Mouse (Mus musculus) myocyte (in vitro differentiated cells): ENCODE data around the gene Cnmd. TPM values are rescaled to one million over a fixed set of nuclear protein-coding genes. Genes with fewer than 3 reads are reported as not detected.

Source experiments
- H3K27me3 ChIP-seq: one replicate; pipeline ENCODE4 v1.6.1; 2011; ENCODE audit not compliant: control insufficient read depth, insufficient read depth, insufficient read length
- H3K36me3 ChIP-seq: one replicate; pipeline ENCODE4 v1.6.1; 2011; ENCODE audit not compliant: control insufficient read depth, insufficient read depth
- H3K4me2 ChIP-seq: one replicate; pipeline ENCODE4 v1.6.1; 2011; ENCODE audit warnings: low read depth, control low read depth
- H3K4me3 ChIP-seq: one replicate; pipeline ENCODE4 v1.5.1; 2011; ENCODE audit warnings: mild to moderate bottlenecking, control low read depth, moderate library complexity
- H3K79me2 ChIP-seq: one replicate; pipeline ENCODE4 v1.6.1; 2011; ENCODE audit not compliant: control insufficient read depth, insufficient read depth
- H3ac ChIP-seq: one replicate; pipeline ENCODE4 v1.6.1; 2011; ENCODE audit not compliant: control insufficient read depth, insufficient read length
- CEBPB ChIP-seq: IDR thresholded peaks from 2 replicates; pipeline ENCODE4 v1.6.1; 2011; ENCODE audit warnings: mild to moderate bottlenecking, moderate library complexity; ENCODE audit not compliant: poor library complexity, insufficient read depth, severe bottlenecking
- E2F4 ChIP-seq: IDR thresholded peaks from one replicate; pipeline ENCODE4 v1.6.1; 2011; ENCODE audit warnings: mild to moderate bottlenecking, control low read depth, moderate library complexity; ENCODE audit not compliant: insufficient read depth
- MAX ChIP-seq: IDR thresholded peaks from one replicate; pipeline ENCODE4 v1.6.1; 2011; ENCODE audit warnings: low read depth, mild to moderate bottlenecking, control low read depth
- MYOD1 ChIP-seq, 3 experiments: IDR thresholded peaks; one replicate each; pipeline ENCODE4 v1.6.1; 2011; ENCODE audit warnings: control low read depth in 2 of 3, low read depth in 2 of 3, mild to moderate bottlenecking in 2 of 3, moderate library complexity in 1 of 3; ENCODE audit not compliant: insufficient read length in 2 of 3, control insufficient read depth in 1 of 3
- MYOG ChIP-seq, 3 experiments: IDR thresholded peaks; one replicate each; pipeline ENCODE4 v1.6.1; 2011; ENCODE audit warnings: control low read depth in 2 of 3, low read depth in 2 of 3, mild to moderate bottlenecking in 2 of 3; ENCODE audit not compliant: insufficient read length in 2 of 3, control insufficient read depth in 1 of 3, insufficient read depth in 1 of 3
- POLR2A ChIP-seq: IDR thresholded peaks from one replicate; pipeline ENCODE4 v1.6.1; 2011; ENCODE audit warnings: low read depth, mild to moderate bottlenecking, control low read depth, moderate library complexity; ENCODE audit not compliant: insufficient read length
- POLR2AphosphoS2 ChIP-seq: IDR thresholded peaks from one replicate; pipeline ENCODE4 v1.6.1; 2011; ENCODE audit warnings: low read depth, control low read depth; ENCODE audit not compliant: insufficient read length
- REST ChIP-seq: IDR thresholded peaks from one replicate; pipeline ENCODE4 v1.6.1; 2011; ENCODE audit warnings: mild to moderate bottlenecking, control low read depth, moderate library complexity; ENCODE audit not compliant: insufficient read depth, insufficient read length
- SRF ChIP-seq: IDR thresholded peaks from one replicate; pipeline ENCODE4 v1.6.1; 2011; ENCODE audit warnings: low read depth; ENCODE audit not compliant: control insufficient read depth, insufficient read length
- TCF12 ChIP-seq: IDR thresholded peaks from one replicate; pipeline ENCODE4 v1.6.1; 2011; ENCODE audit warnings: mild to moderate bottlenecking, control low read depth; ENCODE audit not compliant: poor library complexity, insufficient read depth, severe bottlenecking
- TCF3 ChIP-seq: IDR thresholded peaks from one replicate; pipeline ENCODE4 v1.6.1; 2011; ENCODE audit warnings: low read depth, control low read depth; ENCODE audit not compliant: insufficient read length
- USF1 ChIP-seq: IDR thresholded peaks from one replicate; pipeline ENCODE4 v1.6.1; 2011; ENCODE audit warnings: low read depth, mild to moderate bottlenecking, control low read depth, moderate library complexity
- polyA plus RNA-seq: library from polyadenylated mRNA; unstranded; fragments of >200 nt; fragmentation: generic; extraction: Trizol; gene quantifications from one replicate; pipeline ENCODE4 v1.2.1, GENCODE M21; 2012; ENCODE audit warnings: missing spikeins

Cnmd gene
- not detected for polyA plus RNA-seq

DNA sequence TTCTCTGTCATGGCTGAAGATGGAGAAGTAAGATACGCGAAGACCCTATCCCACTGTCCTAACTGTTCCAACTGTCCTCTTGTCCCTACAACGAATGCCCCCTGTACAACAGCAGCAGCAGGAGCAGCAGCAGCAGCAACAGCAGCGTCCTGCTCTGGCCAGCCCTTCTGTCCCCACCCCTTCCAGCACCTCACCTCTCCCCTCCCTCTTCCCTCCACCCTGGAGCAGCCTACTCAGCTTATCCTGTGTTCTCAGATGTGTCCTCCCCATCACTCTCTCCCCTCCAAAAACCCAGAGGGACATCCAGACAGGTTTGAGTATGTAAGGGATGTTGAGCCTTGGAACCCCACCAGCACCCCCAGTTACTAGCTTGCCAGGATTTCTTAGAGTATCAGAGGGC, at the start of gene Cnmd:
Gene Cnmd, minus strand, starts transcription at position 170 of the 400 bp plus-strand sequence.
- no peaks in the 10 kb centered on the region for H3K36me3 ChIP-seq
- no peak within 1 kb of the TSS for H3K4me3 ChIP-seq
- peaks cover 31% of the 10 kb centered on the region for H3K27me3 ChIP-seq
- H3K4me2 ChIP-seq = peak within 1 kb of the TSS; percentile 47
- H3K79me2 ChIP-seq = no peaks in the 10 kb centered on the region
- TF ChIP-seq REST (no peak), CEBPB (no peak), E2F4 (no peak), SRF (no peak), MYOD1 (IDR thresholded peaks at IDR 0.05; ENCODE audit: control insufficient read depth in 1 of 3, insufficient read length in 2 of 3, low read depth in 2 of 3) (no peak), TCF3 (no peak), MAX (no peak), POLR2A (no peak), TCF12 (no peak), MYOG (IDR thresholded peaks at IDR 0.05; ENCODE audit: control insufficient read depth in 1 of 3, insufficient read depth in 1 of 3, insufficient read length in 2 of 3, low read depth in 2 of 3) (no peak), POLR2AphosphoS2 (no peak), USF1 (no peak)
- H3ac ChIP-seq = no peak within 1 kb of the TSS

DNA sequence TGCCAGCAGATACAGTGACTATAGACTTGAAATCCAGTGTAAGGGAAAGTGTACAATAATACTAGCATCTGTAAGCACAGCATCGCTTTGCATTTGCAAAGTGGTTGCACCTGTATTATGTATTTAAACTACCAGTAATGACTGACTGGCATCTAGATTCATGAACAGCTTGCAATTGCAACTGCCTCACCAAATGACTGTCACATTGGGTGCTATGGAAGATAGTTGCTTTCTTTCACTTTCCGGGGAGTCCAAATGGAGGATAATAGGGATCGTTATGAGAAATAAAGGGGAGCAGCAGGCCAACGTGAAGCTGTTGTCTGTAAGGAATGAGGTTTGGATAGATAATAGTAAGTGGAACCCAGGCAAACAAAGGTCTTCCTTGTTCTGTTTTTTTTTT, 49.3 kb upstream of the Cnmd start:
- Histone ChIP-seq H3K4me3 (no peak overlapping the region), H3ac (no peak overlapping the region), H3K79me2 (no peaks in the 10 kb centered on the region), H3K4me2 (no peak overlapping the region), H3K36me3 (no peaks in the 10 kb centered on the region), H3K27me3 (no peaks in the 10 kb centered on the region)
- TF ChIP-seq POLR2A (no peak), POLR2AphosphoS2 (no peak)

DNA sequence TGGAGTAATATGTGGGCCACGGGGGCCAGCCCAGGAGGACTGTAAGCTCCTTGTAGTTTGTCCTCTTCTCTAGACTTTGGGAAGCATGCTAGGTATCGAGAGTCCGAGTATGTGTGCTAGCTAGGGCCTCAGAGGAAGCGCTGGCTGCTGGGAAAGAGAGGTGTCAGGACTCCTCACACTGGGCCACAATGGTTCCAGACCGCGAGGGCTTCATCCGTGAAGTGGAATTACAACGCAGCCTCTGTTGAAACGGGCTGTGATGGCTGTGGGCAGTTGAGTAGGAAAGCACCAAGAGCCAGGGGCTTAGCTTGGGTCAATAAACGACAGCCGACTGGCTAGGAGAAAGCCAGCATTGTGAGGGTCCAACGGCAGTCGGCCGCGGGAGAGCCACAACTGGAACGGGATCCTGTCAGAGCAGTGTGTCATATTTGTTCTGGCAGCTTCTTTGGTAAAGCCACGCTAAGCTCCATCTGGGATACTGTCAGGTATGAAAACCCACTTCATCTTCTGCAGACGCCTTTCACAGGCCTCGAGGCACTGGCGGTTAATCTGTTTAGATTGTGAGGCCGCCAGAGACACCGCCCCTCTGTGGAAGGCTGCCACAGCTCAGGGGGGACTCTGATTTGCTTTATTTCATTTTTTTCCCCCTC, 41.7 kb upstream of the Cnmd start:
- Histone ChIP-seq H3K4me2 (no peak overlapping the region), H3K4me3 (no peak overlapping the region), H3K27me3 (peaks cover 18% of the 10 kb centered on the region), H3ac (no peak overlapping the region), H3K36me3 (no peaks in the 10 kb centered on the region), H3K79me2 (no peaks in the 10 kb centered on the region)
- TF ChIP-seq MYOD1 (IDR thresholded peaks at IDR 0.05; ENCODE audit: control insufficient read depth in 1 of 3, insufficient read length in 2 of 3, low read depth in 2 of 3) = no peak
- no peak for TF ChIP-seq POLR2AphosphoS2
- no peak for TF ChIP-seq USF1
- no peak for TF ChIP-seq TCF12
- no peak for TF ChIP-seq MYOG (IDR thresholded peaks at IDR 0.05; ENCODE audit: control insufficient read depth in 1 of 3, insufficient read depth in 1 of 3, insufficient read length in 2 of 3, low read depth in 2 of 3)
- no peak for TF ChIP-seq SRF
- TF ChIP-seq CEBPB = no peak
- no peak for TF ChIP-seq REST
- TF ChIP-seq TCF3 = no peak
- no peak for TF ChIP-seq E2F4
- no peak for TF ChIP-seq MAX
- no peak for TF ChIP-seq POLR2A

DNA sequence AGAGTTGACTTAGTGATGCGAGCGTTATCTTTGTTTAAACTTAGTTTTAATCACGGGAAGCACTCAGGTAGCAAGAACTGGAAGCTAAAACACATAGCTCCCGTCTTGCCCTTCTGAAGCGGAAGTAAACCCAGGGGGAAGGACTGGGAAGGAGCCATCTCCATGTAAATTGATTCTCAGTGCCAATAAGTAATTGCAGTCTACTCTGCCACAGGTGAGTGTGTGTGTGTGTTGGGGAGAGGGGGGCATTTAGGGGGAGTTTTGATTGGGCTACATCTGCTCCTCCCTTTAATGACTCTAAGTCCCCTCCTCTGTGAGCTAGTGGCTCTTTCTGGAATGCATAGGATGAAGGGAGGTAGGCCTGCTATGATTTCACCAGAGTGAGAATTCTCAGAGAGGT, 39.6 kb upstream of the Cnmd start:
- Histone ChIP-seq H3K36me3 (no peaks in the 10 kb centered on the region), H3K4me3 (no peak overlapping the region), H3ac (no peak overlapping the region), H3K4me2 (no peak overlapping the region), H3K79me2 (no peaks in the 10 kb centered on the region), H3K27me3 (peaks cover 18% of the 10 kb centered on the region)
- TF ChIP-seq POLR2A (no peak), POLR2AphosphoS2 (no peak), TCF12 (no peak), MAX (no peak), MYOD1 (IDR thresholded peaks at IDR 0.05; ENCODE audit: control insufficient read depth in 1 of 3, insufficient read length in 2 of 3, low read depth in 2 of 3) (no peak), TCF3 (no peak), E2F4 (no peak), USF1 (no peak), REST (no peak), CEBPB (no peak), MYOG (IDR thresholded peaks at IDR 0.05; ENCODE audit: control insufficient read depth in 1 of 3, insufficient read depth in 1 of 3, insufficient read length in 2 of 3, low read depth in 2 of 3) (no peak), SRF (no peak)

DNA sequence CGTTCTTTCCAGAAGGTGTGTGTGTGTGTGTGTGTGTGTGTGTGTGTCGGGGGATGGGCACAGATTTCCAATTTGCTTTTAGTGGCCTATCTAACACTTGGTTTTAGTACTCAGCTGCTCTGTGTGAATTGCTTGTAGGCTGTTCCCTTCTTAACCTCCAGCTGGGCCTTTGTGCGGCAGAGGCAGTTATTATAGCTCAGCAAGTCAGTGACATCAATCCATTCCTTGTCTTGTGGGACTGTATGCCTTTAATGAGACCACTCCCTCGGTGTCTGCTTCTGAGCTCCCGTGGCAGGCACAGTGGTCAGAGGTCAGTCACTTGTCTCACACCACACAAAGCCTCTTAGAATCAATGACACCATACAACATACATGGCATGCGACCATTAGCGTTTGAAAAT, 39.1 kb upstream of the Cnmd start:
- TF ChIP-seq SRF (no peak), TCF12 (no peak), POLR2AphosphoS2 (no peak), POLR2A (no peak), CEBPB (no peak), MAX (no peak), MYOD1 (IDR thresholded peaks at IDR 0.05; ENCODE audit: control insufficient read depth in 1 of 3, insufficient read length in 2 of 3, low read depth in 2 of 3) (no peak), REST (no peak), TCF3 (no peak), USF1 (no peak), E2F4 (no peak), MYOG (IDR thresholded peaks at IDR 0.05; ENCODE audit: control insufficient read depth in 1 of 3, insufficient read depth in 1 of 3, insufficient read length in 2 of 3, low read depth in 2 of 3) (no peak)
- H3K79me2 ChIP-seq = no peaks in the 10 kb centered on the region
- H3K27me3 ChIP-seq = peaks cover 18% of the 10 kb centered on the region
- H3ac ChIP-seq = no peak overlapping the region
- H3K4me3 ChIP-seq = no peak overlapping the region
- H3K36me3 ChIP-seq = no peaks in the 10 kb centered on the region
- H3K4me2 ChIP-seq = no peak overlapping the region
